7 mouse cellular contexts compared by ENCODE assay signal in genomic region chr15:83085901-83086300, GRCm38 (mm10). TPM values are rescaled to one million over a fixed set of nuclear protein-coding genes. Genes with fewer than 3 reads are reported as not detected.
DNase-seq lines count a peak whose midpoint lies in the region; TF ChIP-seq lines count a peak whose summit lies in the region.

No protein-coding gene starts in this region.

- H3K9ac ChIP-seq in ES-Bruce4 (ENCODE audit: low read depth, poor library complexity, severe bottlenecking), result no peak overlapping the region

- DNase-seq in layer of hippocampus, adult 9-11 months, result peak; percentile 15
- DNase-seq in layer of hippocampus, adult 9-10 months (ENCODE audit: low spot score), result no peak
- DNase-seq in adrenal gland, postnatal 14 days, result peak; percentile 85
- peak; percentile 36 for DNase-seq in gastrocnemius, postnatal 25 days
- DNase-seq in lung, postnatal 10 days, result peak; percentile 63
- DNase-seq in testis, postnatal 14 days (ENCODE audit: low spot score), result peak; percentile 59

- peak; percentile 97 for TF ChIP-seq CTCF in ES-Bruce4 (IDR thresholded peaks at IDR 0.05; ENCODE audit: low read depth, low read length)

- no peak for TF ChIP-seq POLR2A in ES-Bruce4 (IDR thresholded peaks at IDR 0.05; ENCODE audit: insufficient read depth, low read length)

- H3K4me1 ChIP-seq in ES-Bruce4 (ENCODE audit: control insufficient read depth, insufficient read depth, low read length), result peaks cover 5% of the 10 kb centered on the region

- no peak overlapping the region for H3K4me3 ChIP-seq in ES-Bruce4 (ENCODE audit: low read depth, low read length)

- TF ChIP-seq EP300 in ES-Bruce4 (IDR thresholded peaks at IDR 0.05; ENCODE audit: insufficient read depth, low read depth, low read length), result no peak

- no peaks in the 10 kb centered on the region for H3K27me3 ChIP-seq in ES-Bruce4 (ENCODE audit: control insufficient read depth, insufficient read depth, low read length, poor library complexity, severe bottlenecking)

- H3K36me3 ChIP-seq in ES-Bruce4 (ENCODE audit: control insufficient read depth, insufficient read depth, low read length, poor library complexity, severe bottlenecking), result no peaks in the 10 kb centered on the region

- H3K27ac ChIP-seq in ES-Bruce4 (ENCODE audit: insufficient read depth, low read length), result no peak overlapping the region

- H3K9me3 ChIP-seq in ES-Bruce4 (replicated peaks; ENCODE audit: control insufficient read depth, insufficient read depth, low read length, poor library complexity, severe bottlenecking), result no peaks in the 10 kb centered on the region

RNA-seq across cellular contexts. Expression of gene Serhl, which starts 3.4 kb away (rescaled TPM):
- polyA plus RNA-seq in ES-Bruce4 (2011; ENCODE audit: insufficient read depth, insufficient read length, low read depth, missing spikeins), result 20.5 and 20.7 TPM in 2 replicates
- total RNA-seq in adrenal gland, postnatal 14 days (2021), result 53.8 and 63.2 TPM in 2 replicates
- total RNA-seq in gastrocnemius, postnatal 25 days (2021), result 10 to 100 TPM; 27.0 to 28.4 TPM

RNA-seq across cellular contexts. Expression of gene Rrp7a, which starts 36.7 kb away (rescaled TPM):
- 90.8 and 102 TPM in 2 replicates for polyA plus RNA-seq in ES-Bruce4 (2011; ENCODE audit: insufficient read depth, insufficient read length, low read depth, missing spikeins)
- total RNA-seq in adrenal gland, postnatal 14 days (2021), result 95.0 and 99.4 TPM in 2 replicates
- 10 to 100 TPM; 41.8 to 42.8 TPM for total RNA-seq in gastrocnemius, postnatal 25 days (2021)

RNA-seq across cellular contexts. Expression of gene Nfam1, which starts 52.8 kb away (rescaled TPM):
- 3.3 and 5.8 TPM in 2 replicates for polyA plus RNA-seq in ES-Bruce4 (2011; ENCODE audit: insufficient read depth, insufficient read length, low read depth, missing spikeins)
- total RNA-seq in adrenal gland, postnatal 14 days (2021), result 2.6 and 5.9 TPM in 2 replicates
- 1 to 10 TPM in 1 of 2 experiments, under 1 TPM in 1; 0.69 to 1.3 TPM for total RNA-seq in gastrocnemius, postnatal 25 days (2021)
